Mouse (Mus musculus): ENCODE results near the gene Mycl. TPM values are rescaled to one million over a fixed set of nuclear protein-coding genes. Genes with fewer than 3 reads are reported as not detected.

Gene Mycl
- polyA plus RNA-seq, 1 experiment: 1.6 TPM

DNA sequence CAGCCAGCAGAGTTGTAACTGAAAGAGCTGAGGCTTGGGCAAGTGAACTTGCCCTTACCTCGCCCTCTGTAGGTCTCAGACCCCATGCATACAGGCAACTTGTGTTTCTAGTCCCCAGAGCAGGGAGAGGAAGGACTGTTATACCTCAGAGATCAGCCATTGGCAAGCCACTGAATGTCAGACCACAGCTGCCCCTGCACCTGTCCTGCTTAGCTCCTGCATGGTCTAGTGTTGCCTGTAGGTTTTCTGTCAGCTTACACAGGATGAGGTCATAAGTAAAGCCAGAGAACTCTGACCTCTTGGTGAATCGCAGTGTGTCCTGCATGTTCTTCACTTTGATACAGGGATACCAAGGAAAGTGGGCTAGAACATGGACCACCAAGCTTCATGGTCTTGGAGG is 39.4 kb downstream of the Mycl start:
- no peak overlapping the region for H3K27ac ChIP-seq (ENCODE audit: insufficient read depth, low read depth, low read length)
- H3K4me1 ChIP-seq (ENCODE audit: control insufficient read depth, insufficient read depth, low read length): no peaks in the 10 kb centered on the region
- WGBS: 83% methylated on average over 2 of the region's 2 CpGs
- no peaks in the 10 kb centered on the region for H3K27me3 ChIP-seq (replicated peaks; ENCODE audit: control insufficient read depth, insufficient read depth, low read length)
- H3K4me3 ChIP-seq (ENCODE audit: insufficient read depth, low read depth, low read length): no peak overlapping the region
- no peak for DNase-seq
- TF ChIP-seq POLR2A (IDR thresholded peaks at IDR 0.05; ENCODE audit: low read depth, low read length): no peak
- no peak for TF ChIP-seq CTCF (conservative IDR thresholded peaks at IDR 0.05; ENCODE audit: insufficient read depth, insufficient read length, low read depth, low read length)
- H3K36me3 ChIP-seq (ENCODE audit: control insufficient read depth, insufficient read depth, low read length): no peaks in the 10 kb centered on the region

DNA sequence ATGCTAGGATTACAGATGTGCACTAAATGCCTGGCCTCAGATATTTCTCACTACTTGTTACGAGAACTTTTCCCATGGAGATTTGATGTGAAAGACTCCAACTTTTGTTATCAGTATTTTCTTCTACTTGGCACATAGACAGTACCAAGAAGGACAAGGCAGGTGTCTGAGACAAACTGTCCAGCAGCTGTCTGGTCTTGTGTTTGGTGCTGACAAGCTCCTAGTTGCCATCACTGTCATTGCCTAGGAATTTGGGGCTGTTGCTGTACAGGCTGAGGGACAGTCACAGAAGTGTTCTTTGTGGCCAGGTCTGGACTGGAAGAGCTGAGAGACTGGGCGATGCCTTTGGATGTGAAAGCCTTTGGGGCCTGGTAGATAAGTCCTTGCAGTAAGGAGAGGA is 40.2 kb downstream of the Mycl start:
- no peak overlapping the region for H3K27ac ChIP-seq (ENCODE audit: insufficient read depth, low read depth, low read length)
- no peak overlapping the region for H3K4me3 ChIP-seq (ENCODE audit: insufficient read depth, low read depth, low read length)
- no peak for DNase-seq
- WGBS: 97% methylated on average over 2 of the region's 2 CpGs
- H3K36me3 ChIP-seq (ENCODE audit: control insufficient read depth, insufficient read depth, low read length): 0 out of 2 replicates have a peak, but pooled peaks cover 2% of the 10 kb centered on the region
- H3K27me3 ChIP-seq (replicated peaks; ENCODE audit: control insufficient read depth, insufficient read depth, low read length): no peaks in the 10 kb centered on the region
- TF ChIP-seq CTCF (conservative IDR thresholded peaks at IDR 0.05; ENCODE audit: insufficient read depth, insufficient read length, low read depth, low read length) (no peak), POLR2A (IDR thresholded peaks at IDR 0.05; ENCODE audit: low read depth, low read length) (no peak)
- H3K4me1 ChIP-seq (ENCODE audit: control insufficient read depth, insufficient read depth, low read length): no peaks in the 10 kb centered on the region

DNA sequence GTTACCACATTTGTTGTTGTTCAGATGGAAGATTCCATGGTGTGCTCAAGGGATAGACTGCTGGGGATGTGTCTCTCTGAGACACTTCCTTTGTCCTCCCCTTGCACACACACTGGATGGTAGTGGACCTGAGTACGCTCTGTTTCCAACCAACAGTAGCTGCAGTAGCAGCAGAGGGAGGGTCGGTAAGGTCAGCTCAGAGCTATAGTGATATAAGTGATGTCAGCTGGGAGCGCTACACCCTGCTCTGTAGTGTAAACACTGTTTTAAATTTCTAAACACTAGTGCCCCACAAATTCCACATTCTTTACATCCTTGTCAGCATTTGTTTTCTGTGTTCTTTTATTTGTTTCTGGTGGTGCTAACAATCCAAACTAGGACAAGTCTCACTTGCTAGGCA is 41.3 kb downstream of the Mycl start:
- Histone ChIP-seq H3K36me3 (ENCODE audit: control insufficient read depth, insufficient read depth, low read length) (0 out of 2 replicates have a peak, but pooled peaks cover 2% of the 10 kb centered on the region), H3K4me1 (ENCODE audit: control insufficient read depth, insufficient read depth, low read length) (no peaks in the 10 kb centered on the region), H3K27me3 (replicated peaks; ENCODE audit: control insufficient read depth, insufficient read depth, low read length) (no peaks in the 10 kb centered on the region), H3K4me3 (ENCODE audit: insufficient read depth, low read depth, low read length) (no peak overlapping the region), H3K27ac (ENCODE audit: insufficient read depth, low read depth, low read length) (no peak overlapping the region)
- WGBS: 75% methylated on average over 3 of the region's 3 CpGs
- DNase-seq: no peak
- no peak for TF ChIP-seq POLR2A (IDR thresholded peaks at IDR 0.05; ENCODE audit: low read depth, low read length)
- TF ChIP-seq CTCF (conservative IDR thresholded peaks at IDR 0.05; ENCODE audit: insufficient read depth, insufficient read length, low read depth, low read length): no peak

DNA sequence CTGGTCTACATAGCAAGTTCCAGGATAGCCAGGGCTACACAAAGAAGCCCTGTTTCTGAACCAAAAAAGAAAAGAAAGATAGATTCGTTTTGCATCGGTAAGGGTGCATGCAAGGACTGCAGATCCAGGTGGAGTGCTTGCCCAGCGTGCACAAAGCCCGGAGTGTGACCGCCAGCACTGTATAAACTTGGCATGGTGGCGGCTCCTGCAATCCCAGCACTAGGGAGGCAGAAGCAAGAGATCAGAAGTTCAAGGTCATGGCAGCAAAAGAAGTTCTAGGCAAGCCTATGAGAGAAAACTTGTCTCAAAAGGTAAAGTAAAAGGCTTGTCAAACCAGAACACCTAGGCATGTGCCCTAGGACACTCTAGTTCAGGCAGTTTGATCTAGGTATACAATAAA is 45.7 kb downstream of the Mycl start:
- H3K4me3 ChIP-seq (ENCODE audit: insufficient read depth, low read depth, low read length): no peak overlapping the region
- no peak overlapping the region for H3K27ac ChIP-seq (ENCODE audit: insufficient read depth, low read depth, low read length)
- no peak for DNase-seq
- TF ChIP-seq CTCF (conservative IDR thresholded peaks at IDR 0.05; ENCODE audit: insufficient read depth, insufficient read length, low read depth, low read length) (no peak), POLR2A (IDR thresholded peaks at IDR 0.05; ENCODE audit: low read depth, low read length) (no peak)
- H3K36me3 ChIP-seq (ENCODE audit: control insufficient read depth, insufficient read depth, low read length): 0 out of 2 replicates have a peak, but pooled peaks cover 2% of the 10 kb centered on the region
- 93% methylated on average over 6 of the region's 6 CpGs for WGBS
- no peaks in the 10 kb centered on the region for H3K4me1 ChIP-seq (ENCODE audit: control insufficient read depth, insufficient read depth, low read length)
- H3K27me3 ChIP-seq (replicated peaks; ENCODE audit: control insufficient read depth, insufficient read depth, low read length): no peaks in the 10 kb centered on the region

DNA sequence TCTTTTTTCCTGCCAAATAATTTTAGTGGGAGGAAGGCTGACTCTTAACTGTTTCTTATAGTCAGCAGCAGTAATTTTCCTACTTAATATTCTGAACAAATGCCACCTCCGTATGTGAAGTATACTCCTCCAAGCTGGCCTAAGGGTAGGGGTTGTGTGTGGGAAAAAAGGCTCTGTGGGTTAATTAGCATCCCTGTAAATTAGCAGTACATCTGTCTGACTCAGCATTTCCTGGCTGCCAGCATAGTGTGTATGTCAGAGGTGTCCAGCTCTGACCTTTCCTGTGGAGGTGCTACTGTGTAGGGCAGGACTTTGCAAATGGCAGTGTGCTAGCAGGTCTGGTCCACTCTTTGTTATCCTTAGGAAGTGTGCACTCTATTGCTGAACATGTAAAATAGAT is 48.4 kb downstream of the Mycl start:
- Histone ChIP-seq H3K27ac (ENCODE audit: insufficient read depth, low read depth, low read length) (no peak overlapping the region), H3K4me3 (ENCODE audit: insufficient read depth, low read depth, low read length) (no peak overlapping the region), H3K27me3 (replicated peaks; ENCODE audit: control insufficient read depth, insufficient read depth, low read length) (no peaks in the 10 kb centered on the region), H3K4me1 (ENCODE audit: control insufficient read depth, insufficient read depth, low read length) (no peaks in the 10 kb centered on the region), H3K36me3 (ENCODE audit: control insufficient read depth, insufficient read depth, low read length) (0 out of 2 replicates have a peak, but pooled peaks cover 2% of the 10 kb centered on the region)
- 38% methylated on average over 1 of the region's 1 CpGs for WGBS
- no peak for DNase-seq
- TF ChIP-seq POLR2A (IDR thresholded peaks at IDR 0.05; ENCODE audit: low read depth, low read length) (no peak), CTCF (conservative IDR thresholded peaks at IDR 0.05; ENCODE audit: insufficient read depth, insufficient read length, low read depth, low read length) (no peak)

DNA sequence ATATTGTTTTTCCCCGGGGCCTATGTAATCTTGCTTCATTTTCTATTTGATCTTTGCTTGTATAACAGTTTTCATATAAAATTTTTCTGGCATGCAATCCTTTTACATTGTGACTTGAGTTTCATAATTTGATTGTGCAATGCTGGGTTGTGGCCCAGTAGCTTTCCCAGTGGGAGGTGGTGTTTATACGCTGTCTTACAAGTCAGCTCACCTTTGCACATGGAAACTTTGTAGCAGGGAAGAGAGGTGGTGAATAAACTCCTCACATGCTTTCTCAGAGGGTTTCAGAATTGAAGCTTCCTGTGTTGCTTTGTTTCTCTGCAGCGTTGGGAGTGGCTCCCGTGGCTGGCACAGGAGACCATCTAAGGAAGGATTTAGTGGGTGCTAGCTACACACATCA is 49.4 kb downstream of the Mycl start:
- H3K36me3 ChIP-seq (ENCODE audit: control insufficient read depth, insufficient read depth, low read length): 0 out of 2 replicates have a peak, but pooled peaks cover 2% of the 10 kb centered on the region
- DNase-seq: no peak

DNA sequence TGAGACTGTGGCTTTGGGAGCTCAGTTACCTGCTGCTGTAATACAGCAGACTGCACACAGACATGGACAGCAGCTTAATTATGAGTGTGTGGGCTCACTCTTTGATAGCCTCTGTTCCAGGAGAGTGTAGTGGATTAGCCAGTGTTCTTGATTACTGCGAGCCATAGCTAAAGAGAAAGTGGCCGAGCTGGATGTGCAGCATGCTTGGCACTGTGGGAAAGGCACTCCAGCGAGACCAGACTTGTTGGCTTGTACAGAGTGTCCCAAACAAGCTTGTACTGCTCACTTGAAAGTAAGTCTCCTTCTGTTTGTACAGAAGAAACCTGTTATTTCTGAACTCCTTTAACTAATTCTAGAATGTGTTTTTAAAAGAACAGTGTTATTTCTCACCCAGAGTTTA is 50.8 kb downstream of the Mycl start:
- peak; percentile 46 for DNase-seq
- Histone ChIP-seq H3K36me3 (ENCODE audit: control insufficient read depth, insufficient read depth, low read length) (no peaks in the 10 kb centered on the region), H3K4me1 (ENCODE audit: control insufficient read depth, insufficient read depth, low read length) (peaks cover 10% of the 10 kb centered on the region), H3K27me3 (replicated peaks; ENCODE audit: control insufficient read depth, insufficient read depth, low read length) (no peaks in the 10 kb centered on the region), H3K27ac (ENCODE audit: insufficient read depth, low read depth, low read length) (0 out of 2 replicates have a peak overlapping the region, but pooled peaks have one; percentile 30), H3K4me3 (ENCODE audit: insufficient read depth, low read depth, low read length) (no peak overlapping the region)
- 54% methylated on average over 3 of the region's 3 CpGs for WGBS
- TF ChIP-seq POLR2A (IDR thresholded peaks at IDR 0.05; ENCODE audit: low read depth, low read length): no peak
- TF ChIP-seq CTCF (conservative IDR thresholded peaks at IDR 0.05; ENCODE audit: insufficient read depth, insufficient read length, low read depth, low read length): no peak

More for the DNA sequence above, 49.4 kb downstream of the Mycl start:
- no peaks in the 10 kb centered on the region for H3K4me1 ChIP-seq (ENCODE audit: control insufficient read depth, insufficient read depth, low read length)
- H3K27me3 ChIP-seq (replicated peaks; ENCODE audit: control insufficient read depth, insufficient read depth, low read length): no peaks in the 10 kb centered on the region
- no peak for TF ChIP-seq POLR2A (IDR thresholded peaks at IDR 0.05; ENCODE audit: low read depth, low read length)
- no peak for TF ChIP-seq CTCF (conservative IDR thresholded peaks at IDR 0.05; ENCODE audit: insufficient read depth, insufficient read length, low read depth, low read length)
- H3K4me3 ChIP-seq (ENCODE audit: insufficient read depth, low read depth, low read length): no peak overlapping the region
- WGBS: 82% methylated on average over 4 of the region's 4 CpGs
- H3K27ac ChIP-seq (ENCODE audit: insufficient read depth, low read depth, low read length): no peak overlapping the region
